Mouse (Mus musculus) MEL (cell line): Measurements from ENCODE around the gene 4931428F04Rik.

ENCODE experiments used
- CTCF ChIP-seq, 3 experiments: IDR thresholded peaks in 2 of 3; conservative IDR thresholded peaks in 1 of 3; 2 replicates each; pipeline ENCODE4 v1.5.1; 2011 to 2012; ENCODE audit warnings: low read length in 3 of 3, low read depth in 2 of 3, mild to moderate bottlenecking in 2 of 3, improper control_type of control experiment in 1 of 3, inconsistent platforms in 1 of 3, mixed read lengths in 1 of 3, moderate library complexity in 1 of 3; ENCODE audit not compliant: control insufficient read depth in 1 of 3, insufficient read depth in 1 of 3, poor library complexity in 1 of 3, severe bottlenecking in 1 of 3
- JUND ChIP-seq: IDR thresholded peaks from 2 replicates; pipeline ENCODE4 v1.6.1; 2011; ENCODE audit warnings: low read depth, mild to moderate bottlenecking, improper control_type of control experiment, low read length
- MAFK ChIP-seq: IDR thresholded peaks from 2 replicates; pipeline ENCODE4 v1.6.1; 2011; ENCODE audit warnings: low read depth, mild to moderate bottlenecking, low read length, improper control_type of control experiment, borderline replicate concordance
- MXI1 ChIP-seq: IDR thresholded peaks from 2 replicates; pipeline ENCODE4 v1.6.1; 2011; ENCODE audit warnings: mild to moderate bottlenecking, low read depth, low read length, improper control_type of control experiment
- MYC ChIP-seq: IDR thresholded peaks from 2 replicates; pipeline ENCODE4 v1.6.1; 2011; ENCODE audit warnings: low read depth, mild to moderate bottlenecking, low read length, improper control_type of control experiment, moderate library complexity
- POLR2A ChIP-seq, 2 experiments: IDR thresholded peaks; 2 replicates each; pipeline ENCODE4 v1.6.1; 2011 to 2012; ENCODE audit warnings: low read length in 2 of 2, mild to moderate bottlenecking in 2 of 2, control low read depth in 1 of 2, improper control_type of control experiment in 1 of 2, low read depth in 1 of 2, moderate library complexity in 1 of 2; ENCODE audit not compliant: control insufficient read depth in 1 of 2, insufficient read depth in 1 of 2, poor library complexity in 1 of 2
- POLR2AphosphoS5 ChIP-seq: IDR thresholded peaks from 2 replicates; pipeline ENCODE4 v1.6.1; 2012; ENCODE audit warnings: low read depth, borderline replicate concordance, mild to moderate bottlenecking, inconsistent platforms, low read length, moderate library complexity, mixed read lengths
- SMC3 ChIP-seq: IDR thresholded peaks from 2 replicates; pipeline ENCODE4 v1.6.1; 2011; ENCODE audit warnings: low read depth, low read length, improper control_type of control experiment
- TAL1 ChIP-seq: IDR thresholded peaks from 2 replicates; pipeline ENCODE4 v1.6.1; 2012; ENCODE audit warnings: mild to moderate bottlenecking, inconsistent platforms, low read length, moderate library complexity, mixed read lengths
- TBP ChIP-seq: IDR thresholded peaks from 2 replicates; pipeline ENCODE4 v1.8.0; 2011; ENCODE audit warnings: low read depth, low read length, improper control_type of control experiment

GRCm38 (mm10) chr8:105326968-105327367 lies 37.3 kb upstream of the 4931428F04Rik start:
- TF ChIP-seq MAFK (no peak), TAL1 (no peak), CTCF (IDR thresholded peaks at IDR 0.05 in 2 of 3, conservative IDR thresholded peaks at IDR 0.05 in 1 of 3; ENCODE audit: control insufficient read depth in 1 of 3, insufficient read depth in 1 of 3, low read depth in 2 of 3, low read length in 3 of 3, poor library complexity in 1 of 3, severe bottlenecking in 1 of 3) (no peak), POLR2A (IDR thresholded peaks at IDR 0.05; ENCODE audit: control insufficient read depth in 1 of 2, insufficient read depth in 1 of 2, low read depth in 1 of 2, low read length in 2 of 2, poor library complexity in 1 of 2) (no peak), TBP (no peak), MXI1 (no peak), JUND (no peak), MYC (no peak), SMC3 (no peak), POLR2AphosphoS5 (no peak)
